Mouse (Mus musculus) G1E-ER4 (cell line): ENCODE measurements around the gene Hbs1l. TPM values are rescaled to one million over a fixed set of nuclear protein-coding genes. Genes with fewer than 3 reads are reported as not detected.

ENCODE experiments used
- GATA1 ChIP-seq: IDR thresholded peaks from one replicate; pipeline ENCODE4 v1.8.0; 2012; ENCODE audit warnings: low read length, inconsistent platforms
- polyA plus RNA-seq: library from polyadenylated mRNA; stranded (reverse); fragments of >175 nt; gene quantifications from 2 replicates; pipeline ENCODE4 v1.2.3, GENCODE M21; 2012

Gene Hbs1l
- polyA plus RNA-seq, 1 experiment = 170 TPM

GRCm38 (mm10) chr10:21337191-21337590 lies 41.4 kb downstream of the Hbs1l start:
- TF ChIP-seq GATA1 = no peak

GRCm38 (mm10) chr10:21341706-21342105 lies 45.9 kb downstream of the Hbs1l start:
- TF ChIP-seq GATA1 = no peak

- no peak for TF ChIP-seq GATA1
Measured at GRCm38 (mm10) chr10:21342331-21343005, 46.7 kb downstream of the Hbs1l start.

- TF ChIP-seq GATA1 = no peak
Measured at GRCm38 (mm10) chr10:21347332-21347731, 51.6 kb downstream of the Hbs1l start.

GRCm38 (mm10) chr10:21349449-21349848 lies 53.7 kb downstream of the Hbs1l start:
- TF ChIP-seq GATA1 = no peak

GRCm38 (mm10) chr10:21349946-21350345 lies 54.2 kb downstream of the Hbs1l start:
- no peak for TF ChIP-seq GATA1

GRCm38 (mm10) chr10:21350531-21351515 lies 55.0 kb downstream of the Hbs1l start:
- TF ChIP-seq GATA1 = no peak

GRCm38 (mm10) chr10:21351766-21352165 lies 56.0 kb downstream of the Hbs1l start:
- TF ChIP-seq GATA1 = no peak

- no peak for TF ChIP-seq GATA1
Measured at GRCm38 (mm10) chr10:21353890-21354289, 58.1 kb downstream of the Hbs1l start.

- TF ChIP-seq GATA1 = no peak
Measured at GRCm38 (mm10) chr10:21354506-21354905, 58.7 kb downstream of the Hbs1l start.

- TF ChIP-seq GATA1 = no peak
Measured at GRCm38 (mm10) chr10:21357986-21358385, 62.2 kb downstream of the Hbs1l start.

GRCm38 (mm10) chr10:21359086-21359485 lies 63.3 kb downstream of the Hbs1l start:
- TF ChIP-seq GATA1 = no peak

- TF ChIP-seq GATA1 = no peak
Measured at GRCm38 (mm10) chr10:21361871-21362270, 66.1 kb downstream of the Hbs1l start.

- TF ChIP-seq GATA1 = no peak
Measured at GRCm38 (mm10) chr10:21363297-21363696, 67.5 kb downstream of the Hbs1l start.

- TF ChIP-seq GATA1 = no peak
Measured at GRCm38 (mm10) chr10:21364946-21365345, 69.2 kb downstream of the Hbs1l start.

GRCm38 (mm10) chr10:21365897-21366296 lies 70.1 kb downstream of the Hbs1l start:
- TF ChIP-seq GATA1 = no peak

GRCm38 (mm10) chr10:21366471-21366870 lies 70.7 kb downstream of the Hbs1l start:
- TF ChIP-seq GATA1 = no peak

- TF ChIP-seq GATA1 = no peak
Measured at GRCm38 (mm10) chr10:21367481-21367880, 71.7 kb downstream of the Hbs1l start.
